Mouse (Mus musculus): ENCODE measurements around the gene Cradd. TPM values are rescaled to one million over a fixed set of nuclear protein-coding genes. Genes with fewer than 3 reads are reported as not detected.

The Cradd gene
- polyA plus RNA-seq, 1 experiment from 2014 or later, result 7.6 TPM

DNA sequence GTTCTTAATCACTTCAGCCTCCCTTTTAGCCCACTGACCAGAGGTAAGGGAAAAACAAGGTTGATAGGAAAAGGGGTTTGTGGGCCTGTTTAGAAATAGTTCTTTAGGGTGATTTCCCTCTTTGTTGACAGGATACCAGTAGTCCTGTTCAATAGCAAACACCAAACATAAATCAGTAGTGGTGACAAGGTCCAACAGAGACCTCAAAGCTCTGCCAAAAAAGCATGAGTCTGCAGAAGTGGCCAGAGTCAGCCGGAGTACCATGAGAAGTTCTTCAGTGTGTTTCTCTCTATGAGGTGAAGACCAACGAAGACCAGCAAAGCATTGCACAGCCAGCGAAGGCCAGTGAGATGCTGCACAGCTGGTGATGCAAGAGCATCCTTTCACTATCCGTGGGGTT lies 16.7 kb upstream of the Cradd start:
- Histone ChIP-seq H3K9me3 (replicated peaks; ENCODE audit: control insufficient read depth, low read length) (0 out of 2 replicates have a peak, but pooled peaks cover 3% of the 10 kb centered on the region), H3K27ac (ENCODE audit: low read length) (no peak overlapping the region), H3K4me2 (ENCODE audit: low read depth, low read length) (no peak overlapping the region), H3K4me1 (ENCODE audit: control insufficient read depth, insufficient read depth, low read length) (peaks cover 8% of the 10 kb centered on the region), H3K27me3 (ENCODE audit: control insufficient read depth, insufficient read depth, low read length) (no peaks in the 10 kb centered on the region), H3K36me3 (ENCODE audit: control insufficient read depth, insufficient read depth) (no peaks in the 10 kb centered on the region), H3K4me3 (ENCODE audit: low read length) (no peak overlapping the region), H3K9ac (ENCODE audit: low read length) (no peak overlapping the region)
- ATAC-seq (replicated peaks; ENCODE audit: extremely low read depth, insufficient read depth, low FRiP score), result no peak
- WGBS, result 81% methylated on average over 4 of the region's 4 CpGs

- H3K27me3 ChIP-seq (ENCODE audit: control insufficient read depth, insufficient read depth, low read length), result no peaks in the 10 kb centered on the region
- no peaks in the 10 kb centered on the region for H3K36me3 ChIP-seq (ENCODE audit: control insufficient read depth, insufficient read depth)
- H3K4me1 ChIP-seq (ENCODE audit: control insufficient read depth, insufficient read depth, low read length), result peaks cover 8% of the 10 kb centered on the region
- no peak overlapping the region for H3K9ac ChIP-seq (ENCODE audit: low read length)
- H3K27ac ChIP-seq (ENCODE audit: low read length), result no peak overlapping the region
- no peak overlapping the region for H3K4me3 ChIP-seq (ENCODE audit: low read length)
- WGBS, result 65% methylated on average over 5 of the region's 5 CpGs
- H3K9me3 ChIP-seq (replicated peaks; ENCODE audit: control insufficient read depth, low read length), result no peaks in the 10 kb centered on the region
- no peak for ATAC-seq (replicated peaks; ENCODE audit: extremely low read depth, insufficient read depth, low FRiP score)
- H3K4me2 ChIP-seq (ENCODE audit: low read depth, low read length), result no peak overlapping the region
These were observed 13.7 kb upstream of the Cradd start for GRCm38 (mm10) chr10:95337589-95337988.

DNA sequence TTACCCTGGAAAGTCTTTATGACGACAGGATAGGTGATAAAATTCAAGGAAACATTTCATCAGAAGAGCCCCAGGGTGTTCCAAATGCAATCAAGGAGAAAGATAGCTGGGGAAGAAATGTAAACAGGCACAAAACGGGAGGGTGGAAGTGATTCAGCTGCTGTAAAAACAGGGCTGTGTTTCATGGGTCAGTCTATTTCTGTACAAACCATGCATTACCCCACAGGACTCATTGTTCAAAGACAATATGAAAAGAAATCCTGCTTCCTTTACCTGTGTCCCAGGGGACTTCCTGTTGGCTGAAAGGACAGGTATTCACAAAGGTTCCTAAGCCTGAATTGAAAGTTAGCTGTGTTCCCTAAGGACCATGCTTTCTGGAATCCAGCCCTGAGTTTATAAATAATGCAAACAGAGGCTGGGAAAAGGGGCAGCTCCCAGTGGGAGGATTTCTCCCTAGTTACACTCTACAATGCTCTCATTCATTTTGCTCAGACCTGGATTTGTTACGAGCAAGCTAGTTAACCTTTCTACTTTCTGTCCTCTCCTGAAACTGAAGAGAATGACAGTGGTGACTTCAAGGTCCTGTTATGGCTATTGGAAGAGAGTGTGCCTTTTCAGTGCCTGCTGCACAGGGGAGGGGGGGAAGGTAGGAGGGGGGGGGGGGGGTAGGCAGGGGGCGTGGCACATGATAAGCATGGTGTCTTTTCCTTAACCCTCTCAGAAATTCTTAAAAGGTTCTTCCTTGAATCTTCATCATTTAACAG lies 13.0 kb upstream of the Cradd start:
- H3K27me3 ChIP-seq (ENCODE audit: control insufficient read depth, insufficient read depth, low read length), result no peaks in the 10 kb centered on the region
- peak overlapping the region; percentile 22; the same call in 1 of the 2 replicates for H3K4me2 ChIP-seq (ENCODE audit: low read depth, low read length)
- H3K27ac ChIP-seq (ENCODE audit: low read length), result peak overlapping the region; percentile 42; the same call in 1 of the 2 replicates
- ATAC-seq (replicated peaks; ENCODE audit: extremely low read depth, insufficient read depth, low FRiP score), result no peak; the same call in 1 of the 2 replicates
- H3K4me3 ChIP-seq (ENCODE audit: low read length), result no peak overlapping the region
- no peaks in the 10 kb centered on the region for H3K9me3 ChIP-seq (replicated peaks; ENCODE audit: control insufficient read depth, low read length)
- H3K9ac ChIP-seq (ENCODE audit: low read length), result no peak overlapping the region
- no peaks in the 10 kb centered on the region for H3K36me3 ChIP-seq (ENCODE audit: control insufficient read depth, insufficient read depth)
- WGBS, result 7% methylated on average over 4 of the region's 4 CpGs
- peaks cover 8% of the 10 kb centered on the region for H3K4me1 ChIP-seq (ENCODE audit: control insufficient read depth, insufficient read depth, low read length)

DNA sequence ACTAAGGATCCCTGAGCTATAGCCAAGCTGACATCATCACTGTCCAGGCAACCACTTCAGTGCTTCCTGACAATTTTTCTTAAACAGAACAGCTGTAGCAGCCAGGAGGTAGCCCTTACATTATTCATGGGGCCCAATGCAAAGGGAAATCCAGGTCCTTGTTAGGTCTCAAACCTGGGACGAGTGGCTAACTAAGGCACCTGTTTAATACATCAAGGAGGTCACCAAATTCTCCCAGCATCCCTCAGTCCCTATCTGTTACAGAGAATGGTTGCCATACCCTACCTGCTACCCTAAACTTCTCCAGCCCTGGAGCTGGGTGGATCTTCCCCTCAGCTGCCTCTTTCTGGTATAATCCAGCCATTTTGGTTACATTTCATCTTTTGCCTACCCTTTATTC lies 10.9 kb upstream of the Cradd start:
- no peak for ATAC-seq (replicated peaks; ENCODE audit: extremely low read depth, insufficient read depth, low FRiP score)
- Histone ChIP-seq H3K4me1 (ENCODE audit: control insufficient read depth, insufficient read depth, low read length) (peaks cover 8% of the 10 kb centered on the region), H3K4me3 (ENCODE audit: low read length) (no peak overlapping the region), H3K36me3 (ENCODE audit: control insufficient read depth, insufficient read depth) (no peaks in the 10 kb centered on the region), H3K9ac (ENCODE audit: low read length) (no peak overlapping the region), H3K9me3 (replicated peaks; ENCODE audit: control insufficient read depth, low read length) (no peaks in the 10 kb centered on the region), H3K27me3 (ENCODE audit: control insufficient read depth, insufficient read depth, low read length) (no peaks in the 10 kb centered on the region), H3K27ac (ENCODE audit: low read length) (no peak overlapping the region), H3K4me2 (ENCODE audit: low read depth, low read length) (no peak overlapping the region)
- WGBS, result 76% methylated on average over 1 of the region's 1 CpGs

GRCm38 (mm10) chr10:95332596-95332995 lies 8.7 kb upstream of the Cradd start:
- no peaks in the 10 kb centered on the region for H3K36me3 ChIP-seq (ENCODE audit: control insufficient read depth, insufficient read depth)
- no peak overlapping the region for H3K9ac ChIP-seq (ENCODE audit: low read length)
- 76% methylated on average over 3 of the region's 3 CpGs for WGBS
- H3K9me3 ChIP-seq (replicated peaks; ENCODE audit: control insufficient read depth, low read length), result no peaks in the 10 kb centered on the region
- no peak overlapping the region for H3K4me2 ChIP-seq (ENCODE audit: low read depth, low read length)
- no peak overlapping the region for H3K27ac ChIP-seq (ENCODE audit: low read length)
- no peaks in the 10 kb centered on the region for H3K27me3 ChIP-seq (ENCODE audit: control insufficient read depth, insufficient read depth, low read length)
- peaks cover 8% of the 10 kb centered on the region for H3K4me1 ChIP-seq (ENCODE audit: control insufficient read depth, insufficient read depth, low read length)
- H3K4me3 ChIP-seq (ENCODE audit: low read length), result no peak overlapping the region
- ATAC-seq (replicated peaks; ENCODE audit: extremely low read depth, insufficient read depth, low FRiP score), result no peak

DNA sequence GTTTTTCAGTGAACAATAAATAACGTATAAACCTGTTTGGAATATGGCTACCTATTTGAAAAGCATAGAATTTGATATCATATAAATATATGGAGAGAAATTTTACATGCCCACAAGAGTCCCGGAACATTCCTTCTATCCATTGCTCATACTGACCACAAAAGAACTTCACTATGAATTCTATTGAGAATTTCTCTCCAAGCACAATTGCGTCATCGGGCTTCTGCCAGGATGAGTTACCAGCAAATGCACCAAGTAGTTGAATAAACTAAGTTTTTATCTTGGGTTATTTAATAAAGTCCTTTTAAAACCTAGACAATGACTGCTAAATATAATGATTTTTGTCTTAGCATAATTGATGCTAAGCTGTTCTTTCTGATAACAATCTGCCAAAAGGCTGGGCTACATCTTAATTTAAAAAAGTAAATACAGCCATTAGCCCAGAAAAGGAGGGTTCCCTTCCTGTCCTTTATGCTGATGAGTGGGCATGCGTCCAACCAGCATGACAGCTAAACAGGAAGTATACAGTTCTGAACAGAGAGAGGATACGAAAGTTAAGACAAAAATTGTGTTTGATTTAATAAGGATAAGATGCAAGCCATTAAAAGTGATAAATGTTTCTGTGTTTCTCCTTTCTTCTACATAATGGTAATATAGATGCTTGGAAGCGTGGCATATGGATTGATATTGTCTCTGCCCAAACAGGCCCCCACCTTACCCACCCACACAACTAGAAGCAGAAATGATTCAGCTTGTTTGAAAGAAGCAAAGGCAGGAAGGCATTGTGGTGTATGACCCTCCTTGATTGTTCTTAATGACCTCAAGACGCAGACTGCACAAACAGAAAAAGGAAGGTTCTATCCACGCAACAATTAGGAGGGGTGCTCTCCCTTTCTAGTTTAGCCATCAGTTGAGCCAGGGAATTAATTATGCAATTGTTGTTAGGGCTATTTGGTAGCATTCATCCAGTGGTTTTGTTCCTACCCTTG lies 6.7 kb upstream of the Cradd start:
- WGBS, result 78% methylated on average over 9 of the region's 9 CpGs
- no peaks in the 10 kb centered on the region for H3K9me3 ChIP-seq (replicated peaks; ENCODE audit: control insufficient read depth, low read length)
- no peak overlapping the region for H3K4me2 ChIP-seq (ENCODE audit: low read depth, low read length)
- H3K9ac ChIP-seq (ENCODE audit: low read length), result no peak overlapping the region
- H3K4me1 ChIP-seq (ENCODE audit: control insufficient read depth, insufficient read depth, low read length), result no peaks in the 10 kb centered on the region
- H3K4me3 ChIP-seq (ENCODE audit: low read length), result no peak overlapping the region
- no peak for ATAC-seq (replicated peaks; ENCODE audit: extremely low read depth, insufficient read depth, low FRiP score)
- H3K27me3 ChIP-seq (ENCODE audit: control insufficient read depth, insufficient read depth, low read length), result no peaks in the 10 kb centered on the region
- H3K27ac ChIP-seq (ENCODE audit: low read length), result no peak overlapping the region
- H3K36me3 ChIP-seq (ENCODE audit: control insufficient read depth, insufficient read depth), result no peaks in the 10 kb centered on the region

DNA sequence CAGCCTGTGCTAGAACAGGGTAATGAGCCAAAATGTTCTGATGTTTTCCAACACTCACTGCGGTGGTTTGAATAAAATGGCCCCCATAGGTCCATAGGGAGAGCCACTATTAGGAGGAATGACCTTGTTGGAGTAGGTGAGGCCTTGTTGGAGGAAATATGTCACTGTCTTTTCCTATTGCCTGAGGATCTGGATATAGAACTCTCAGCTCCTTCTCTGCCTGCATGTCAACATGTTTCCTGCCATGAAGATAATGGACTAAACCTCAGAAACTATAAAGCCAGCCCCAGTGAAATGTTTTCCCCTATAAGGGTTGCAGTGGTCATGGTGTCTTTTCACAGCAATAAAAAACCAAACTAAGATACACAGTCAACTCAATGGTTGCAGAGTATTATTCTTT lies 6.0 kb upstream of the Cradd start:
- Histone ChIP-seq H3K4me3 (ENCODE audit: low read length) (no peak overlapping the region), H3K27ac (ENCODE audit: low read length) (no peak overlapping the region), H3K9ac (ENCODE audit: low read length) (no peak overlapping the region), H3K9me3 (replicated peaks; ENCODE audit: control insufficient read depth, low read length) (no peaks in the 10 kb centered on the region), H3K4me2 (ENCODE audit: low read depth, low read length) (no peak overlapping the region), H3K36me3 (ENCODE audit: control insufficient read depth, insufficient read depth) (no peaks in the 10 kb centered on the region), H3K27me3 (ENCODE audit: control insufficient read depth, insufficient read depth, low read length) (no peaks in the 10 kb centered on the region), H3K4me1 (ENCODE audit: control insufficient read depth, insufficient read depth, low read length) (no peaks in the 10 kb centered on the region)
- 92% methylated on average over 1 of the region's 1 CpGs for WGBS
- no peak for ATAC-seq (replicated peaks; ENCODE audit: extremely low read depth, insufficient read depth, low FRiP score)

DNA sequence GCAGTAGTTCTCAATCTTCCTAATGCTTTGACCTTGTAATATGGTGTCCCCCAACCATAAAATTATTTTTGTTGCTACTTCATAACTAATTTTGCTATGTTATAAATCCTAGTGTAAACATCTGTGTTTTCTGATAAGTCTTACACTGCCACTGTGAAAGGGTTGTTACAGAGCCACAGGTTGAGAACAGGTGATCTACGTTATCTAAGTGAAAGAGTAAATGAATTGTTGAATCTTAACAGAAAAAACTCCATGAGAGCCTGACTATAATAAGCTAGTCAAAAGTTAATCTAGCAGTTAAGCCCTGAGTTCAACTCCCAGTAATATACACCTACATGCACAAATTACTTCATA lies 322 bp upstream of the Cradd start:
- peak overlapping the region; percentile 98; the same call in 1 of the 2 replicates for H3K27ac ChIP-seq (ENCODE audit: low read length)
- no peak overlapping the region for H3K4me3 ChIP-seq (ENCODE audit: low read length)
- H3K27me3 ChIP-seq (ENCODE audit: control insufficient read depth, insufficient read depth, low read length), result no peaks in the 10 kb centered on the region
- H3K9me3 ChIP-seq (replicated peaks; ENCODE audit: control insufficient read depth, low read length), result no peaks in the 10 kb centered on the region
- H3K4me2 ChIP-seq (ENCODE audit: low read depth, low read length), result no peak overlapping the region
- no peaks in the 10 kb centered on the region for H3K36me3 ChIP-seq (ENCODE audit: control insufficient read depth, insufficient read depth)
- WGBS, result 27% methylated on average over 1 of the region's 1 CpGs
- ATAC-seq (replicated peaks; ENCODE audit: extremely low read depth, insufficient read depth, low FRiP score), result no peak
- H3K4me1 ChIP-seq (ENCODE audit: control insufficient read depth, insufficient read depth, low read length), result peaks cover 12% of the 10 kb centered on the region
- no peak overlapping the region for H3K9ac ChIP-seq (ENCODE audit: low read length)
